Mouse (Mus musculus): ENCODE measurements around the gene Hmcn2.

Gene Hmcn2

DNA sequence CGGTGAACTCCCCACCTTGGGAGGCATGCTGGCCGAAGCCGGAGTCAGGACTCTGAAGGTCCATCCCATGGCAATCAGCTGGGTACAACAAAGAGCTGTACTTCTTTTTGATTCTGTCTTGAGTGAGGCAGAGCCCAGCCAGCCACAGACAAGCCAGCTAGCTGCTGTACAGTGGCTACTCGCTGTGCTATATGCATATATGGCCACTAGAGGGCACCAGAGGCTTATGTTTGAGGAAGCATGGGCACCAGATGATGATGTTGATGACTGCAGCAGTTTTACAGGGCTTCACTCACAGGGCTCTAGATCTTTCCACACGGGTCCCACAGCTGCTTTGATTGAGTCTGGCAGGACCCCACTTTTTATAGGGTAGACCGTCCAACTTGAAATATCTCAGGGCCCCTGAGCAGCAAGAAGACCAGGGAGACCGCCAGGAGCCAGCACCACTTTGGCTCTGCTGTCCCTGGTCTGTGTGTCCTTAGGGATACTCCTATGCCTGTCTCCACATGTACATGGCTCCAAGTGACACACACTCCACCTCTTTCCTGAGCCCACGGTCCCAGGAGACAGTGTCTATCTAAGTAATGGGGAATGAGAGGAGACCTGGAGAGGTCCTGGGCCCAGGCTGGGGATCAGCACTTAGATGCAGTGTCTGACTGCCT is 168.8 kb downstream of the Hmcn2 start:
- 0 out of 2 replicates have a peak, but pooled peaks cover 2% of the 10 kb centered on the region for H3K36me3 ChIP-seq (ENCODE audit: control insufficient read depth, insufficient read depth, low read length, poor library complexity, severe bottlenecking)

DNA sequence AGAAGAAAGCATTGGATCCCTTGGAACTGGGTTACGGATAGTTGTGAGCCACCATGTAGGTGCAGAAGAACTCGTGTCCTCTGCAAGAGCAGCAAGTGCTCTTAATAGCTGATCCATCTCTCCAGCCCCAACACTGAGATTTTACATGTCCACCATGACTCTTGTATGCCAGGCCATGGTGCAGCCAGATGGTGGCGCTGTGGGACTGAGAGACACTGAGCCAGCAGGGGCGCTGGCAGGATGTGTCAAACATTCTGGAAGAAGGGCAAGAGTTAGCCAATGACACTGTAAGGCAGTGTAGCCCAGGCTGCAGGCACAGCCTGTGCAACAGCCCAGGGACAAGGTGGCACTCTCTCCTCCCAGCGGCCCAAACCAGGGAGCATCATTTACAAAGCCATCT is 170.0 kb downstream of the Hmcn2 start:
- 0 out of 2 replicates have a peak, but pooled peaks cover 2% of the 10 kb centered on the region for H3K36me3 ChIP-seq (ENCODE audit: control insufficient read depth, insufficient read depth, low read length, poor library complexity, severe bottlenecking)
- DNase-seq (ENCODE audit: low read depth, low spot score) = peak; percentile 62

More for the DNA sequence above, 168.8 kb downstream of the Hmcn2 start:
- no peaks in the 10 kb centered on the region; the same call in 1 of the 2 replicates for H3K27me3 ChIP-seq (ENCODE audit: control insufficient read depth, insufficient read depth, low read length, poor library complexity, severe bottlenecking)
- peak; percentile 89 for DNase-seq (ENCODE audit: low read depth, low spot score)

DNA sequence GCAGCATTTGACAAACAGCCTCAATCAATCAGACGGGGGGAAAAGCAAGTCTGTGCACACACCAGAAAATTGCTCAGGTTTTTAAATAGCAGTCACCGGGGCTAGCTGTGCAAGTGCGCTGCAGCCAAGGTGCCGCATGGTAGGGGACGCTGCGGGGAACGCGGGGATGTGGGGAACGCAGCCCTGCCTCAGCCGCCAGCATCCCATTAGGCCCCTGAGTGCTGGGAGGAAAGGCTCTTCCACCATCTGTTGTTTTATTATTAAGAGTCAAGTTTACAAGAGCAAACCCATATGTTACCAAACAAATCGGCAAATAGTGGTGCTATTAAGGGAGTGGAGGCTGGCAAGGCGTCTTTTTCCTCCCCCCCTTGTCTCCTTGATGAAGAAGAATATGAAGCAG is 175.0 kb downstream of the Hmcn2 start:
- no peaks in the 10 kb centered on the region; the same call in 1 of the 2 replicates for H3K27me3 ChIP-seq (ENCODE audit: control insufficient read depth, insufficient read depth, low read length, poor library complexity, severe bottlenecking)

More for the DNA sequence above, 170.0 kb downstream of the Hmcn2 start:
- H3K27me3 ChIP-seq (ENCODE audit: control insufficient read depth, insufficient read depth, low read length, poor library complexity, severe bottlenecking) = no peaks in the 10 kb centered on the region; the same call in 1 of the 2 replicates

DNA sequence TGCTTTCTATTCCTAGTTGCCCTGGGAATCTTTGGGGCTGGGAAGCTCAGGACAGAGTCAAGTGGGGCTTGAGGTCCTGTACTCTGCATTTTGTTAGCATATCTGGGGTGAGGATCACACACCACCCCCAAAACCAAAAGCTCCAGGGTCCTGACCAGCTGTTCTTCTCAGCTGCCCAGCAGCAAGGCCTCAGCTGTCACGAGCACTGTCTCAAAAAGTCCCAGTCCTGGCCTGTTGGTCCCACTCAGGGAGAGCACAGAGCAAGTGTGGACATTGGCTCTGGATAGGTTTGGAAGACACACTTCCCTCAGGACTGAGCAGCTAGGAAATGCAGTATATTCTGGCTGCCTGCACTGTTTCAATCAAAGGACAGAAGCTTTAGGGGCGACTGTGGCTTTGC is 176.3 kb downstream of the Hmcn2 start:
- DNase-seq (ENCODE audit: low read depth, low spot score) = no peak
- no peaks in the 10 kb centered on the region; the same call in 1 of the 2 replicates for H3K27me3 ChIP-seq (ENCODE audit: control insufficient read depth, insufficient read depth, low read length, poor library complexity, severe bottlenecking)
- H3K36me3 ChIP-seq (ENCODE audit: control insufficient read depth, insufficient read depth, low read length, poor library complexity, severe bottlenecking) = 0 out of 2 replicates have a peak, but pooled peaks cover 6% of the 10 kb centered on the region

More for the DNA sequence above, 175.0 kb downstream of the Hmcn2 start:
- DNase-seq (ENCODE audit: low read depth, low spot score) = no peak
- H3K36me3 ChIP-seq (ENCODE audit: control insufficient read depth, insufficient read depth, low read length, poor library complexity, severe bottlenecking) = 0 out of 2 replicates have a peak, but pooled peaks cover 6% of the 10 kb centered on the region

DNA sequence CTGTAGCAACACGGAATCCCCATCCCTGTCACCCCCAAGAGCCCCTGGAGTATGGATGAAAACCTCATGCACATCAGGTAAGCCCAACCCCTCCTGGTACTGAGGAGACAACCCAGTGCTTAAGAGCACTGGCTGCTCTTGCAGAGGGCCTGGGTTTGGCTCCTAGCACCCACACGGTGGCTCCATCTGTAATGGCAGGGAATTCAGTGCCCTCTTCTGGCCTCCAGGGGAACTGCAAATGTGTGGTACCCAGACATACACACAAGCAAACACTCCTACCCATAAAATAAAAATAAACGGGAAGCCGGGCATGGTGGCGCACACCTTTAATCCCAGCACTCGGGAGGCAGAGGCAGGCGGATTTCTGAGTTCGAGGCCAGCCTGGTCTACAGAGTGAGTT is 178.1 kb downstream of the Hmcn2 start:
- no peak for DNase-seq (ENCODE audit: low read depth, low spot score)
- no peaks in the 10 kb centered on the region; the same call in 1 of the 2 replicates for H3K27me3 ChIP-seq (ENCODE audit: control insufficient read depth, insufficient read depth, low read length, poor library complexity, severe bottlenecking)
- 0 out of 2 replicates have a peak, but pooled peaks cover 6% of the 10 kb centered on the region for H3K36me3 ChIP-seq (ENCODE audit: control insufficient read depth, insufficient read depth, low read length, poor library complexity, severe bottlenecking)

DNA sequence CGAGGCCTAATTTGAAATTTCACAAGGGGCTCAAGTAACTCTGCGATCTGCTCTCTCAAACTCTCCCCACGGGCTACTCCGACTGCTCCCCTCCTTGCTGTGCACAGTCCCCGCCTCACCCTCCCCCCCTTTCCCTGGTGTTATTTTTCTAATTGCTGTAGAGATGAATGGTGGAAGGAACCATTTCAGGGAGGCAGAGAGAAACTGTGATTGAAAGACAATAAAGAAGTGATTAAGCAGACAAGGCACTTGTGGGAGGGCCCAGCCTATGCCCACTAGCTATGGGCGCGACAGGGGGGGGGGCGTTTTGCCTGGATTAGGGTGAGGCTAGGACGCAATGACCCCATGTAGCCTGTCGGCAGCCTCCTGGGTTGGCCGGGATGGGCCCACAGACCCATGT is 179.0 kb downstream of the Hmcn2 start:
- Histone ChIP-seq H3K36me3 (ENCODE audit: control insufficient read depth, insufficient read depth, low read length, poor library complexity, severe bottlenecking) (0 out of 2 replicates have a peak, but pooled peaks cover 4% of the 10 kb centered on the region), H3K27me3 (ENCODE audit: control insufficient read depth, insufficient read depth, low read length, poor library complexity, severe bottlenecking) (no peaks in the 10 kb centered on the region; the same call in 1 of the 2 replicates)
- no peak for DNase-seq (ENCODE audit: low read depth, low spot score)

DNA sequence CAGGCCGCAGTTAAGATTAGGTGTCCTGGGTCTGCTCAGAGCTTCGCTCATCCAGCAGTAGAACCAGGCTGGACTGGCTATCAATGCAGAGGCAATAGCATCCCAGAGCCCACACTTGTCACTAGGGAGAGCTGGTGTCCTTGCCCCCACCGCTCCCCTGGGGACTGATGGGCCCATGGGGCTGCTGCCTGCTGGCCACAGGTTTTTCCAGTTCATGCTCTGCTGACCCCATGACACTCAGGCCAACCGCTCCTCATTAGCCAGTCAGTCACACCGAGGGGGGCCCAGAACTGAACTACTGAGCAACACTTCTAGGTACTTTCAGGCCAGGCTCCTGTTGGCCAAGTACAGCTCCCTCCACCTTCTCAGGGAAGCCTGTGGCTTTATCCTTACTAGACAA is 180.1 kb downstream of the Hmcn2 start:
- H3K36me3 ChIP-seq (ENCODE audit: control insufficient read depth, insufficient read depth, low read length, poor library complexity, severe bottlenecking) = 0 out of 2 replicates have a peak, but pooled peaks cover 4% of the 10 kb centered on the region
- no peak for DNase-seq (ENCODE audit: low read depth, low spot score)
- no peaks in the 10 kb centered on the region; the same call in 1 of the 2 replicates for H3K27me3 ChIP-seq (ENCODE audit: control insufficient read depth, insufficient read depth, low read length, poor library complexity, severe bottlenecking)

DNA sequence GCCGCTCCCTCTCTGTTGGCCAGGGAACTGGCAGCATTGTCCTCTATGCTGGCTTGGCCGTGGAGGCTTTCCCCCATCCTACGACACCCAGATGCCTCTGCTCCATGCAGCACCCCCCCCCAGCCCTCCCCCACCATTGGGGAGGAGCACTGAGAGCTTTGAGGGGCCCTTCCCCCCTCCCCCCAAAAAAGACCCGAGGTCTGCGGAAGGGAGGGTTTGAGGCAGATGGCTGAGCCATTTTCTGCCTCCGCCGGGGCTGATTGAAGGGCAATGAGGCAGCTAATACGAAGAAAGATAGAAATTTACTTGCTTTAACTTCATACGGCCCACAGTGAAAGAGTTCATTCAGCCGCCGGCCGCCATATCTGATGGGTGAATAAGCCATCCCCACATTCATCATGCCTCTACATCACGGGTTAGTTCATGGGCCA is 180.8 kb downstream of the Hmcn2 start:
- 0 out of 2 replicates have a peak, but pooled peaks cover 1% of the 10 kb centered on the region for H3K36me3 ChIP-seq (ENCODE audit: control insufficient read depth, insufficient read depth, low read length, poor library complexity, severe bottlenecking)
- no peak for DNase-seq (ENCODE audit: low read depth, low spot score)
- no peaks in the 10 kb centered on the region for H3K27me3 ChIP-seq (ENCODE audit: control insufficient read depth, insufficient read depth, low read length, poor library complexity, severe bottlenecking)

DNA sequence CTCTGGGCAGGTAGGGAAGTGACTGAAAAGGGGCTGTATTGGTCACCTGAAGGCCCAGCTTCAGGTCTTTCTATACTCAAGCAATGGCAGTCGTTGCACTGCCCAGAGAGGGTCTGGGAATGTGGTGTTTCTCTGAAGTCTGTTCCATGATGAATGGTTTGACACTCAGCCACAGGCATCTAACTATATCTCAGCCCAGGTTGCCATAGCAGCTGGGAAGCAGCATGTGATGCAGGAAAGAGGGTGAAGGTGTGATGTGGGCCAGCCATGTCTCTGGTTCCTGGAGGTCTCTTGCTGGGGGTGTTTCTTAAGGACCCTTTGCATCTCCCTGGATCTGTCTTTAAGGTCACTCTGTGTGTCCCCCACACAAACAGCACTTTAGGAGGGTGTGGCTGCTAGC is 181.9 kb downstream of the Hmcn2 start:
- no peak for DNase-seq (ENCODE audit: low read depth, low spot score)
- Histone ChIP-seq H3K36me3 (ENCODE audit: control insufficient read depth, insufficient read depth, low read length, poor library complexity, severe bottlenecking) (0 out of 2 replicates have a peak, but pooled peaks cover 1% of the 10 kb centered on the region), H3K27me3 (ENCODE audit: control insufficient read depth, insufficient read depth, low read length, poor library complexity, severe bottlenecking) (no peaks in the 10 kb centered on the region)

DNA sequence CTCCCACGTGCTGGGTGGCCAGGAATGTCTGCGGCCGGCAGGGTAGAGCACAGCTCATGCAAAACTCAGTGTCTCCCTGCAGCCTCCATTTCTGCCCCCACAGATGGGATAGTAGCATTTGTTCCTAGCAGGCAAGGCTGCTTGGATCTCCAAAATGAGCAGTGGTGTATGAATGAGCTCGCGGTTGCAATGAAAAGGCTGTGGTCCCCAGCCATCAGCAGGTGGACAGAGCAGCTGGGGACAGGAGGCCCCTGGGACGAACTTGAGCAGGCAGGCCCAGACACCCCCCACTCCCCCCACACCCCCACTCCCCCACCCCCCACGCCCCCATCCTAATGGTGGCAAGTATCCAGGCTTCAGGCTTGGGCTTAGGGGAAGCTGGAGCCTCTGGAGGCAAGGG is 182.9 kb downstream of the Hmcn2 start:
- Histone ChIP-seq H3K36me3 (ENCODE audit: control insufficient read depth, insufficient read depth, low read length, poor library complexity, severe bottlenecking) (0 out of 2 replicates have a peak, but pooled peaks cover 1% of the 10 kb centered on the region), H3K27me3 (ENCODE audit: control insufficient read depth, insufficient read depth, low read length, poor library complexity, severe bottlenecking) (no peaks in the 10 kb centered on the region)
- DNase-seq (ENCODE audit: low read depth, low spot score) = no peak

DNA sequence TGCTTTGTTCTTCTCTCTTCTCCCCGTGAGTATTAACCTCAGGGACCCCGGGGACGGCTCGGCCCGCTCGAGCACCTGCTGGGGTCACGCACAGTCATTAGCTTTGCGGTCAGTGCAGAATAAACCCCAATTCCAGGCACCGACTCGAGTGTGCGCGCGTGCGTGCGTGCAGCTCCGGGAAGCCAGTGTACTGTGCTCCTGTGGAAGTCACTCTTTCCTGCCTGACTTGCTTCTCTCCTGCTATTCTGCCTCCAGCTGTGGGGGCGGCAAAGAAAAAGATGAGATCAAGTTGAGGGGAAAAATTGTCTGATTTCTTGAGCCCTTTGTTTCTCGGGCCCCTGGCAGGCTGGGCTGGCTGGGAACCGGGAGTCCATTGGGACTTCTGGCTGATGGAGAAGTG is 183.4 kb downstream of the Hmcn2 start:
- DNase-seq (ENCODE audit: low read depth, low spot score) = no peak
- Histone ChIP-seq H3K27me3 (ENCODE audit: control insufficient read depth, insufficient read depth, low read length, poor library complexity, severe bottlenecking) (no peaks in the 10 kb centered on the region), H3K36me3 (ENCODE audit: control insufficient read depth, insufficient read depth, low read length, poor library complexity, severe bottlenecking) (no peaks in the 10 kb centered on the region)

DNA sequence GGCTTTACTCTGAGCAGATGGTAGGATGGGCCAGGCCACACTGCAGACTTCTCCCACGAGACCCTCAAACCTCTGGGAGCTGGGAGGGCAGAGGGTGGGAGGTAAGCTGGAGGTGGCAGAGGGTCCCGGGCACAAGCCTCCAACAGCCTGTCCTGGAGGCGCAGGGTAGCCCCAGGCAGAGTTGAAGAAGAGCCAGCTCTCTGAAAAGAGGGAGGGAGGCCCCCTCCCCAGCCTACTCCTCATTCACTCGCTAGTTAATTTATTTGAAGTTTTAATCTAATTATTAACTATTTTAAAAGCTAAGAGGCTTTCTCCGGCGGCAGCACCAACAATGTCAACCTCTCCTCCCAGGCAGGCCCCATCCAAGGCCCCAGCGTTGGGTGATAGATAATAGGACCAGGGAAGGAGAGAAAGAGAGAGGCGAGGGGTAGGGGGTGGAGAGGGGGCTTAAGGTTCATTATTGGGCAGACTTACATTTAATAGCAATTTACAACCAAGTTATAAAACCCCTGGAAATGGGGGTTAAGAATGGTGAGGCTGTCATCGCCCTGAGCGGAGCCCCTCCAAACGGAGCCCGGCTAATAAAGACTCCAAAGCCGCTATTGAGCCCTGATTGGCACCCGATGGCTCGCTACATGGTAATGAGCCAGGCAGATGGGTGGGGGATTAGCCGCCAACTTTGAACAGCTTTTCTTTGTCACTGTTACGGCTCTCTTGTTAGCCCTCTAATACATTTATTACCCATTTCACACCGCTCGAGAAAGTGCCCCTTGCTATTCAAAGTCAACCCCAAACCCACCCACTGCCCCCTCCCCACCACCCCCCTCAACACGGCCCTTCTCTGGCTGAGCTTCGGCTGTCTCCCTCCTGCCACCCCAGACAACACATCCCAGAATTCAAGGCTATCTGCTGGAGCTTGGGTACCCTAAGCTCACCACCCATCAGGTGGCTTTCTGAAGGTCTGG is 185.4 kb downstream of the Hmcn2 start:
- Histone ChIP-seq H3K27me3 (ENCODE audit: control insufficient read depth, insufficient read depth, low read length, poor library complexity, severe bottlenecking) (no peaks in the 10 kb centered on the region), H3K36me3 (ENCODE audit: control insufficient read depth, insufficient read depth, low read length, poor library complexity, severe bottlenecking) (no peaks in the 10 kb centered on the region)
- DNase-seq (ENCODE audit: low read depth, low spot score) = no peak

DNA sequence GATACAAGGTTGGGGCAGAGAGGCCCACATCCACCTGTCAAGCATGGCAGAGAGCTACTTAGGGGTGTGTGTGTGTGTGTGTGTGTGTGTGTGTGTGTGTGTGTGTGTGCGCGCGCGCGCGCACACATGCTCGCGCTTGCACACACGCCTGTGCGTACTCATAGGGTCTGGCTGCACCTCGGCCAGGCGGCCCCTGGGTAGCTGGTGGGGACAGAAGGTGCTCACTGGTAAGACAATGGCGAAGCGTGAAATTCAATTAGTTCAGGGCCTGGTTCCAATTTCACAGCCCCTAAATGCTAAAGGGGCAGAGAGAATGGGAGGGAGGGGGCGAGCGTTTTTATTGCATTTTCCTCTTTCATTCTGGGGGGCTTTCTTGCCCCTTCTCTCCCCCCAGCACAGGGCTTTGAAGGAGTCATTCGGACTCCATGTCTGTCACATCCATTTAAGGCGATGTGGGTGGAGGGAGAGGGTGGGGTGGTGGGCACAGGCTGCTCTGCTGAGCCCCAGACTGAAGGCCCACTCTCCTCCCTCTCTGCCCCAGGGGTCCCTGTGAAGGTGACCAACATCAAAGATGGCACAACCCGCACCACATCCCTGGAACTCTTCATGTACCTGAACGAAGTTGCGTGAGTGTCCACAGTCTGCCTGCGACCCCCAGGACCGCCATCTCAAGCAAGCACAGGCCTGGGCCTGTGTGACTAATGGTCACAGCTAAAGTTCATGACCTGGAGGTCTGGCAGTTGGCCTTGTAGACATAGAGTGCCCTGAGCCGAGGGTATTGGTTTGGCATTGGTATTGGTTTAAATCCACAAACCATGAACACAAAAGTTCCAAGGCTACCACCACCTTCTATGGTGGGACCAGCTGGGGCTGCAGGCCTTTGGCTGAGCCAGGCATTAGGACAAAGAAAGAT is 186.3 kb downstream of the Hmcn2 start:
- H3K27me3 ChIP-seq (ENCODE audit: control insufficient read depth, insufficient read depth, low read length, poor library complexity, severe bottlenecking) = no peaks in the 10 kb centered on the region
- no peak for DNase-seq (ENCODE audit: low read depth, low spot score)
- no peaks in the 10 kb centered on the region for H3K36me3 ChIP-seq (ENCODE audit: control insufficient read depth, insufficient read depth, low read length, poor library complexity, severe bottlenecking)

All from splenic B cell, adult 2 months (primary cell).